Mouse (Mus musculus) liver, postnatal 0 days (tissue): ENCODE measurements at regions not wholly inside any gene's neighbourhood (a gene's known extent, or its start where the extent isn't known, plus 50 kb on each side); places are given as distances from the start of the nearest gene placed in this dataset.

ENCODE experiments used
- CTCF ChIP-seq: sonication (generic); IDR thresholded peaks from 2 replicates; pipeline ENCODE4 v1.5.1; 2016; ENCODE audit warnings: antibody characterized with exemption, low read depth
- EP300 ChIP-seq: IDR thresholded peaks from 2 replicates; pipeline ENCODE4 v1.6.1; 2016; ENCODE audit warnings: antibody characterized with exemption, low read depth, mild to moderate bottlenecking

- TF ChIP-seq EP300, result no peak
- TF ChIP-seq CTCF, result no peak
Measured at GRCm38 (mm10) chr15:58718282-58718681, 170.8 kb upstream of the Gm49356 start.
